Mouse (Mus musculus): ENCODE measurements around the gene Zfyve26.

- TF ChIP-seq CTCF (IDR thresholded peaks at IDR 0.05; ENCODE audit: borderline replicate concordance, insufficient read depth, low read length) = no peak
- no peak for TF ChIP-seq POLR2A (IDR thresholded peaks at IDR 0.05; ENCODE audit: low read depth, low read length)
Measured at GRCm38 (mm10) chr12:79208703-79209464, 87.2 kb downstream of the Zfyve26 start, which contains the start of gene Rdh12.

Measured in embryonic fibroblast, embryonic 13.5 days (primary cell).